Mouse (Mus musculus): ENCODE results near the gene Srrt.

GRCm38 (mm10) chr5:137291381-137291926, 16.0 kb downstream of the Srrt start:
- TF ChIP-seq CTCF (IDR thresholded peaks at IDR 0.05) (no peak), EP300 (IDR thresholded peaks at IDR 0.05; ENCODE audit: insufficient read depth, low read depth, low read length) (no peak), POLR2A (IDR thresholded peaks at IDR 0.05; ENCODE audit: insufficient read depth, low read depth, low read length) (no peak)

Data from heart, adult 2 months (tissue).